Mouse (Mus musculus) liver, embryonic 14.5 days (tissue): ENCODE data around the gene Trpm5. TPM values are rescaled to one million over a fixed set of nuclear protein-coding genes. Genes with fewer than 3 reads are reported as not detected.

Experiments
- ATAC-seq: fragments of 200-750 bp; cut with Nextera tagmentation; 2 replicates; pipeline ENCODE4 v1.8.0; 2017; ENCODE audit warnings: moderate number of reproducible peaks, mild to moderate bottlenecking, moderate library complexity; ENCODE audit not compliant: insufficient read depth
- DNase-seq, 3 experiments: peaks; one replicate each; pipeline ENCODE4 v3.0.0-alpha.2; 2012 to 2013; ENCODE audit warnings: low read depth in 3 of 3, low spot score in 3 of 3
- H3K27ac ChIP-seq: fragments of 300-500 bp; sonication (generic); 2 replicates; pipeline ENCODE4 v1.5.1; 2014; ENCODE audit warnings: moderate library complexity, mild to moderate bottlenecking, control low read depth, inconsistent platforms
- H3K27me3 ChIP-seq: fragments of 300-500 bp; sonication (generic); 2 replicates; pipeline ENCODE4 v1.6.1; 2014; ENCODE audit warnings: mild to moderate bottlenecking, low read length, moderate library complexity; ENCODE audit not compliant: control insufficient read depth, insufficient read depth
- H3K36me3 ChIP-seq: fragments of 300-500 bp; sonication (generic); replicated peaks from 2 replicates; pipeline ENCODE4 v1.6.1; 2014; ENCODE audit warnings: low read depth; ENCODE audit not compliant: control insufficient read depth, insufficient read depth
- H3K4me1 ChIP-seq, 2 experiments: fragments of 200-500 bp in 1 of 2; fragments of 300-500 bp in 1 of 2; sonication (generic) in 1 of 2; replicated peaks; 2 replicates each; pipeline ENCODE4 v1.6.1; 2012 to 2014; ENCODE audit warnings: antibody characterized with exemption in 1 of 2, inconsistent platforms in 1 of 2, low read length in 1 of 2; ENCODE audit not compliant: control insufficient read depth in 2 of 2, insufficient read depth in 2 of 2
- H3K4me2 ChIP-seq: fragments of 300-500 bp; sonication (generic); 2 replicates; pipeline ENCODE4 v1.6.1; 2014; ENCODE audit warnings: low read depth, mild to moderate bottlenecking, control low read depth, moderate library complexity
- H3K4me3 ChIP-seq, 2 experiments: fragments of 200-500 bp in 1 of 2; fragments of 300-500 bp in 1 of 2; sonication (generic) in 1 of 2; 2 replicates each; pipeline ENCODE4 v1.5.1; 2012 to 2014; ENCODE audit warnings: low read depth in 2 of 2, low read length in 2 of 2, mild to moderate bottlenecking in 2 of 2, control low read depth in 1 of 2, inconsistent platforms in 1 of 2, moderate library complexity in 1 of 2; ENCODE audit not compliant: insufficient read depth in 1 of 2
- H3K9ac ChIP-seq: fragments of 300-500 bp; sonication (generic); replicated peaks from 2 replicates; pipeline ENCODE4 v1.6.1; 2014; ENCODE audit warnings: mild to moderate bottlenecking, control low read depth, moderate library complexity
- H3K9me3 ChIP-seq: fragments of 300-500 bp; sonication (generic); 2 replicates; pipeline ENCODE4 v1.6.1; 2016; ENCODE audit warnings: low read length, mixed read lengths; ENCODE audit not compliant: control insufficient read depth
- CTCF ChIP-seq: IDR thresholded peaks from 2 replicates; pipeline ENCODE4 v1.5.1; 2016; ENCODE audit warnings: antibody characterized with exemption, low read depth, control low read depth
- EP300 ChIP-seq: IDR thresholded peaks from 2 replicates; pipeline ENCODE4 v1.6.1; 2016; ENCODE audit warnings: antibody characterized with exemption, low read depth
- WGBS: fragments of 180-500 bp; shearing (Covaris S2); extraction: QIAGEN DNeasy Blood & Tissue Kit; methylation state at CpG from one replicate; pipeline ENCODE4 v1.1.7; 2014; ENCODE audit not compliant: insufficient replicate concordance; 5-methylcytosine and 5-hydroxymethylcytosine counted together
- polyA plus RNA-seq, 2 experiments: library from polyadenylated mRNA; depleted of rRNA in 1 of 2; stranded (reverse) in 1 of 2; unstranded in 1 of 2; fragments of >200 nt; fragmentation: Nextera tagmentation in 1 of 2; extraction: Ambion mirVana in 1 of 2; gene quantifications; 2 replicates each; pipeline versions ENCODE4 v1.2.1 to v1.2.3; 2012 to 2014

The Trpm5 gene
- polyA plus RNA-seq, 2 experiments, result 0.34 to 0.54 TPM

DNA sequence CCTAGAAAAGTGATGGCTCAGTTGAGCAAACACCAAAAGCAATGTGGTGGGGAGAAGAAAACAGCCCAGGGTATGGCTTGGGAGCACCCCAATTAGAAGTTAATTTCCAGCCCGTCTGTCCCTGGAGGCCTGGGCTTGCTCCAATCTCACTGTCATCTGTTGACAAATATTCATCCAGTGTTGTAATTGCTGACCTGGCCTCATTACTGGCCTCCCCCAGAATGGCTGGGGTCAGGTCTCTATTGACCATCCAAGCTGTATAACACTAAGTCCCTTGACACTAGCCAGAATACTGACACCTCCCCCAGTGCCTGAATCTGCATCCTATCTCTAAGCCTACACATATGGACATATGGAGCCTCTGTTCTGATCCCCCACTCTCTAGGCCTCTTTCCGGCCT, 17.1 kb downstream of the Trpm5 start:
- Histone ChIP-seq H3K9me3 (no peaks in the 10 kb centered on the region), H3K4me3 (no peak overlapping the region), H3K27me3 (no peaks in the 10 kb centered on the region), H3K36me3 (no peaks in the 10 kb centered on the region), H3K4me2 (no peak overlapping the region), H3K27ac (no peak overlapping the region), H3K4me1 (no peaks in the 10 kb centered on the region), H3K9ac (no peak overlapping the region)
- WGBS, result 69% methylated on average over 2 of the region's 2 CpGs
- DNase-seq, result no peak
- TF ChIP-seq EP300, result no peak
- TF ChIP-seq CTCF, result no peak
- ATAC-seq, result no peak

DNA sequence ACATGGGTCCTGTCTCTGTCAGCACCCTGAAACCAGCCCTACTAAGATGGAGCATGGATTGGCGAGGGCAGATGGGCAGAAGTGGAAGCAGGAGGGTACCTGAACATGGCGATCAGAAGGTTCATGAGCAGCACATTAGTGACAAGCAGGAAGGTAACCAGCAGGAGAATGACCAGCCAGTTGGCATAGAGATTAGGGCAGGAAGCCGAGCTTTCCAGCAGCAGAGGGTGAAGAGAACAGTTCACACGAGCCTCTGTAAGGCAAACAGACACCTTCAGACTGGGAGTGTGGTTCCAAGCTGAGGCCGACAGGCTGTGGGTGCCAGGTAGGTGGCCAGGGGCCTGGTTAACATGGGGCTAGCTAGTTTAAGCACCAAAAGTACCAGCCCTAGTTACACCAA, 19.0 kb downstream of the Trpm5 start:
- Histone ChIP-seq H3K4me1 (peaks cover 0 to 3% of the 10 kb centered on the region in 2 experiments; a peak in 2 of 4 replicates), H3K4me3 (no peak overlapping the region), H3K9ac (no peak overlapping the region), H3K4me2 (no peak overlapping the region), H3K27me3 (no peaks in the 10 kb centered on the region), H3K36me3 (no peaks in the 10 kb centered on the region), H3K27ac (no peak overlapping the region), H3K9me3 (no peaks in the 10 kb centered on the region)
- no peak for TF ChIP-seq CTCF
- no peak for TF ChIP-seq EP300
- DNase-seq, result no peak
- ATAC-seq, result no peak
- 55% methylated on average over 5 of the region's 5 CpGs for WGBS

DNA sequence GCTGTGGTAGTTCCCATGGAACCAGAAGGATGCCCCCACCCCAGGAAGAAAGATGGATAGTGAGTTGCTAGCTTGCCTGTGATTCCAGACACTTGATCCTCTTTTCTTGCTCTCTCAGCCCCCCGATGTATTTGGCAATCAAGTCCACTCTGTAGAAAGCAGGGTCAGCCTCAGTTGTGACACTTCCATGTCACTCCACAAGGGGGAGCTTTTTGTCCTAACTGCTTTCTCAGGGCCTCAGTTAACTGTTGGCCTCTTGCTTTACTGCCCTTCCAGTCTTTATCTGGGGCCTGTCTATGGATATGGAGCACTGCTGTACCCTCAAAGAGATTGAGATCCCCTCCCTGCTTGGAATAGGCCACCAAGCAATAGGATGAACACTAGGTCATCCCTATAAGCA, 21.4 kb downstream of the Trpm5 start:
- DNase-seq (no peak), ATAC-seq (no peak)
- peak; percentile 80 for TF ChIP-seq CTCF
- TF ChIP-seq EP300, result no peak
- H3K4me3 ChIP-seq, result no peak overlapping the region
- no peaks in the 10 kb centered on the region for H3K9me3 ChIP-seq
- WGBS, result 62% methylated on average over 1 of the region's 1 CpGs
- H3K4me1 ChIP-seq, result peaks cover 2 to 13% of the 10 kb centered on the region in 2 experiments; a peak in 3 of 4 replicates
- no peak overlapping the region for H3K27ac ChIP-seq
- H3K4me2 ChIP-seq, result no peak overlapping the region
- H3K9ac ChIP-seq, result no peak overlapping the region
- no peaks in the 10 kb centered on the region for H3K36me3 ChIP-seq
- H3K27me3 ChIP-seq, result no peaks in the 10 kb centered on the region

GRCm38 (mm10) chr7:143072605-143073004, 21.8 kb downstream of the Trpm5 start:
- H3K4me3 ChIP-seq, result no peak overlapping the region
- no peak overlapping the region for H3K4me2 ChIP-seq
- H3K27ac ChIP-seq, result no peak overlapping the region
- no peak for ATAC-seq
- TF ChIP-seq CTCF (no peak), EP300 (no peak)
- peaks cover 2 to 14% of the 10 kb centered on the region in 2 experiments; a peak in 3 of 4 replicates for H3K4me1 ChIP-seq
- no peaks in the 10 kb centered on the region for H3K9me3 ChIP-seq
- no peak overlapping the region for H3K9ac ChIP-seq
- WGBS, result 64% methylated on average over 5 of the region's 5 CpGs
- no peak for DNase-seq
- H3K27me3 ChIP-seq, result no peaks in the 10 kb centered on the region
- H3K36me3 ChIP-seq, result no peaks in the 10 kb centered on the region

GRCm38 (mm10) chr7:143070506-143071070, 23.9 kb downstream of the Trpm5 start:
- H3K4me1 ChIP-seq, result peaks cover 2 to 14% of the 10 kb centered on the region in 2 experiments; a peak in 3 of 4 replicates
- peak overlapping the region; percentile 87 for H3K9ac ChIP-seq
- no peaks in the 10 kb centered on the region for H3K9me3 ChIP-seq
- H3K36me3 ChIP-seq, result peaks cover 13% of the 10 kb centered on the region
- H3K4me3 ChIP-seq, result peak overlapping the region; percentile 86 to 94
- ATAC-seq (no peak), DNase-seq (no peak)
- TF ChIP-seq CTCF (no peak), EP300 (no peak)
- no peak overlapping the region for H3K27ac ChIP-seq
- peak overlapping the region; percentile 96 for H3K4me2 ChIP-seq
- no peaks in the 10 kb centered on the region for H3K27me3 ChIP-seq
- WGBS, result 86% methylated on average over 10 of the region's 10 CpGs
